Mouse (Mus musculus) megakaryocyte, embryonic 14.5 days (primary cell): Measurements from ENCODE around the gene Ccl5.

Experiments
- FLI1 ChIP-seq: IDR thresholded peaks from 2 replicates; pipeline ENCODE4 v1.6.1; 2012; ENCODE audit warnings: low read length, inconsistent platforms, mixed read lengths
- GATA1 ChIP-seq: IDR thresholded peaks from 3 replicates; pipeline ENCODE4 v1.6.1; 2012; ENCODE audit warnings: mixed read lengths, low read length, inconsistent platforms, borderline replicate concordance

DNA sequence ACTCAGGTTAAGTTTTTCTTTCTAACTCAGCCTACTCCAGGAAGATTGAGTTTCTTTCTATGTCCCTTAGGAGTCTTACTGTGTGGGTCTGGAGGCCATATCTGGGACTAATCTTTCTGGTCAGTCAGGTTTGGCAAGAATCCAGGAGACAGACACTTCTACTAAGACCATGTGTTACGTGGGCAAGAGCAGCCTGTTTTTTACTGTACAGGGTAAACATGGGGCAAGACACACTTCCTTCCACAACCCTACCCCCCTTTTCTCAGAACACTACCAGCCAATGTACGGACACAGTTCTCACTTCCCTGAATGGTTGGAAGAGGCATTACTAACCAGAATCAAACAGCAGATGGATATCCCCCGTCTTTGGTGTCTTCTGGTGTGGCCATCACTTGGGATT, 13.9 kb upstream of the Ccl5 start:
- TF ChIP-seq GATA1 = no peak
- TF ChIP-seq FLI1 = no peak
